Mouse (Mus musculus) MEL-GATA-1-ER (cell line): Measurements from ENCODE around the gene Pde6g.

Experiments
- DNase-seq: peaks from one replicate; pipeline ENCODE4 v3.0.0-alpha.2; 2012; ENCODE audit warnings: low read depth; ENCODE audit errors: extremely low read depth

Gene Pde6g

DNA sequence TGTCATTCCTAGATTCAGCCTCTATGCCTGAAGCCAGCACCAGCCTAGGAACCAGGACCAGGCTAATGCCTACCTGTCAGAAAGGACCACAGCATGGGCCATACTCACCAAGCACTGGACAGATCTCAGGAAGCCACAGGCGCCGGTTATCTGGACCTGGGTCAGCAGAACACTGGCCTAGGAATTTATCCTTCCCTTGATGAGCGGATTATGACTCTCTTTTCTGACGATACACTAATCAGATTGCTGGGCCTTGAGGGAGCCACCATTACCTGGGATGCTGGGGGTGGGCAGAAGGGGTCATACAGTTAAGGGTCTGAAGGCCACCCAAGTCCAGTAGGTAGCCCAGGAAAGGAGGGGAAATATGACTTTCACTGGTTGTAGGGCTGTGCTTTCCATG is at the start of gene Pde6g:
Gene Pde6g, minus strand, starts transcription at position 195 of the 400 bp plus-strand sequence.
- DNase-seq = no peak

DNA sequence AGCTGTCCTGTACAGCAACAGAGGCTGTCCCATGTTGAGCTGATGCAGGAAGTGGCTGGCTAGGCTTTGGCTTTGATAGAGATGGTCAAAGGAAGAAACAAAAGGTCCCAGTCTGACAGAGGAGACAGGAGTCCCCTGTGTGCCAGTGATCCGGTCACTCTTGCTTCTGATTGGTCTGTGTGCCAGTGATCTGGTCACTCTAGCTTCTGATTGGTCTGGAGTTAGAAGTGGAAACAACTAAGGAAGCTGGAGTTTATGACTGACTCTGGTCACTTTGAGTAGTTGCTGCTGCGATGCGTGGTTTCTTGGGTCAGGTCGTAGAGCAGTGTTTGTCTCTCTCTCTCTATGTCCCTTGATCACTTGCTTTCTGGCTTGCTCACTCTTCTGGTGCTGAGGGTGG is 48.4 kb upstream of the Pde6g start:
- no peak for DNase-seq

GRCm38 (mm10) chr11:120501018-120501417 is 47.7 kb upstream of the Pde6g start:
- DNase-seq = no peak

DNA sequence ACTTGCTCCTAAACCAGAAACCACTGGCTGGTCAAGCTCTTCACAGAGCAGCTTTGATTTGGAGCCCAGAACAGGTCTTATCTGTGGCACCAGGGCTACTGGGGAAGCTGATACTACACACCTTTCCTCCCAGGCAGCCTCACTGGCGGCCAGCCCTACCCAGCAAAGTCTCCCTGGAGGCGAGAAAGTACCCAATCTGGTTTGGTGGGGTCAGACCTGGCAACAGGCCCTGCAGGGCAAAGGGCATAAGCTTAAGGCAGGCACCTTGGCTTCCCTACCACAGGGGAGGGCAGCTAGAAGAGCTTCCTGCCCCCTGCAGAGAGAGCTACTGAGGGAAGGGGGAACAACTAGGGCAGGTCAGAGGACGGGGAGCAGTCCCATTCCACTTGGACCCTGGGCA is 47.1 kb upstream of the Pde6g start:
- DNase-seq = no peak

- no peak for DNase-seq
Observed at GRCm38 (mm10) chr11:120499894-120500293, 46.6 kb upstream of the Pde6g start.

DNA sequence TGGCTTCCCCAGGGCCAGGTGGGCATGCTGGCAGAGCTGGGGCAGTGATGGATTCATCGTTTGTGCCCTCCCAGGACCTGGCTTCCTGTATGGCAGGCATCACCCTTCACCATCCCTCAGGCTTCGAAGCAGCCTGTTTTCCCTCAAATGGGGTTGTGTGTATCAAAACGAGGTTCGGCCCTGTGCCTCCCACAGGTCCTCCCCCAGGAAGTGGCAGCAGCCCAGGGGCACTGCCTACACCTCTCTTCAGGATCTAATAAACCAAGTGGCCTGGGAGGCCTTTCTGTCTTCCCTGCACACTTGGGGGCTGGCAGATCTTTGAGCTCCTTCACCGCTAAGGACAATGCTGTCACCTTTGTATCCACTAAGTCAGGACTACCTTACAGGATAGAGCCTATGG is 45.6 kb upstream of the Pde6g start:
- no peak for DNase-seq

DNA sequence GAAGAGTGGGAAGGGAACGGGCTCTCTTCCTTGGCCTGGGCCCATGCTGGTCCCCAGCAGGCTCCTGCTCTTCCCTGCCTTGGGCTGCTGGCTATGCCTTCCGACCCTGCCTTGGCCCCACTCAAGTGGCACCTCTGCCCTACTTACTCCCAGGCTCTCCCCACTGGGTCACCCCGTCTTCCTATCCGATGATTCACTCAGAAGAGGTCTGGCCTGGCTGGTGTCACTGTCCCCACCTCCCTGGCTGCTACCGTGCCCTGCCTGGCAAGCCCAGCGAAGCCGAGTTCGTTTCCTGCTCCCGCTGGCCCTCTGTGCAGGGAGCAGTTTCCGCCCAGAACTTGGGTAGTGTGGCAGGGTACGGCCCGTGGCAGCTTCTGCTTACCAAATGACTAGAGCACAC is 44.9 kb upstream of the Pde6g start:
- no peak for DNase-seq

- no peak for DNase-seq
Observed at GRCm38 (mm10) chr11:120497436-120497835, 44.1 kb upstream of the Pde6g start.

GRCm38 (mm10) chr11:120493911-120494310 is 40.6 kb upstream of the Pde6g start:
- no peak for DNase-seq

- DNase-seq = no peak
Observed at GRCm38 (mm10) chr11:120493351-120493750, 40.1 kb upstream of the Pde6g start.

- no peak for DNase-seq
Observed at GRCm38 (mm10) chr11:120492878-120493203, 39.5 kb upstream of the Pde6g start.

DNA sequence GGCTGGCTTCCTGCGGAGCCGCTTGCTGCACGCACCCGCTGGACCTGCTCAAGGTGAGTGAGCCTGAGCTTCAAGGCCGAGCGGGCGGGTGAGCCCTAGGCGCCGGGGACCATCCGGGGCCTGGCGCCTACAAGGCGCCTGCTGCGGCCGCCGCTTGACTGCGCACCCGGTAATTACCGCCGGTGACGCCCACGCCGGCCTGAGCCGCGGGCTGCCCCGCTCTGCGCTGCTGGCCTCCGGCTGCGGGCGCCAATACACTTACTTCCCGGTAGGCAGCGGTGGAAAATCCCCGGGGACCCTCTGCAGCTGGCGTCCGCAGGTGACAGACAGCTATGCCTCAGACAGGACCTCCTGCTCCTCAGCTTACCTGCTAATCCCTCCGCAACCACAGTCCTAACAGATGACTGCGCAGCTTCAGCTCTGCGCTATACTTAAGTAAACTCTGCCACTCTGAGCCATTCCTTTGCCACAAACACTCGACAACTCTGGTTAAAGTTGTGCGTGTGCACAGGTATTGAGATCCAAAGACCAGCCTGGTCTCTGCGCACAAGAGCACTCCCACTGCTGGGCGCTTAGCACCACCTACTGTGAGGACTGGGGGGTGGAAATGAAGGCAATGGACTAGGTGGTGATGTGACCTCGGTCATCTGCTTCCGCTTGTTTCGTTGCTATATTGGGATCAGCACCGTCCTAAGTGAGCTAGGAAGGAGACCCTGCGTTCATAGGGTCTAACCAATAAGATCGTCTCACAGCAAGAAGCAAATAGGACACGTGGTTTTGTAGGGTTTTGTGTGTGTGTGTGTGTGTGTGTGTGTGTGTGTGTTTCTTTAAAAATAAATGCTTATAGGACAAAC is 39.0 kb upstream of the Pde6g start:
- peak; percentile 67 for DNase-seq

- peak; percentile 50 for DNase-seq
Observed at GRCm38 (mm10) chr11:120491317-120492023, 38.2 kb upstream of the Pde6g start, which contains the start of gene Slc25a10. TSS of gene Slc25a10 (plus strand) at chr11:120491840.

- DNase-seq = no peak
Observed at GRCm38 (mm10) chr11:120490291-120491046, 37.2 kb upstream of the Pde6g start.

DNA sequence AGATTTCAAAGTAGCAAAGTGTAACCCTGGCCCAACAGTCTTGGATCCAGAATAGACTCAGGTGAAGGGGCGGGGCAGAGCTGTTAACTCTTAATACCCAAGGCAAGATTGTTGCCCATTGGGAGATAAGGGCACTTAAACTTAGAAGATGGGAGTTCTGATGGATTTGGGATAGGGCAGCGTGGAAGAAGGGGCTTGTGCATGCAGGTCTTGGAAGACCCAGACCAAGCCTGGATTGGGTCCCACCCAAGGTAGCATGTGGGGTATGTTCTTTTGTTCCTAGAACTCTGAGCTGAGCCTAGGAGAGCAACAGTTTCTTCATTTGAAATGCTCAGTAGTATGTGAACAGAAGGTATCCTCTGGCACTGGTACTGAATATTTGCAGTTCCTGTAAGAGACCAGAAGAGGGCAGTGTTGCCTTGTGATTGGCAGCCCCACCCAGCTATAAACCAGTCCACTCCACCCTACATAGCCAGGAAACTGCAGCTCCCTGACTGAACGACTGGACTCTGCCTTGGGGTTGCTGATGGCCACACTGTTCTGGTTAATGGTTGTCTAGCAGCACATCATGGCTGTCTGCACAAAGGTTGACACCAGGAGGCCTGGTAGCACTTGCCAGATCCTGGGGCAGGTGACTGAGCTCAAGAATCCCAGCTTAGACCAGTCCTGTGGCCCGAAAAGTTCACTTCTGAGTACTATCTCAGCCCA is 35.9 kb upstream of the Pde6g start:
- peak; percentile 79 for DNase-seq

- no peak for DNase-seq
Observed at GRCm38 (mm10) chr11:120488516-120488915, 35.2 kb upstream of the Pde6g start.

DNA sequence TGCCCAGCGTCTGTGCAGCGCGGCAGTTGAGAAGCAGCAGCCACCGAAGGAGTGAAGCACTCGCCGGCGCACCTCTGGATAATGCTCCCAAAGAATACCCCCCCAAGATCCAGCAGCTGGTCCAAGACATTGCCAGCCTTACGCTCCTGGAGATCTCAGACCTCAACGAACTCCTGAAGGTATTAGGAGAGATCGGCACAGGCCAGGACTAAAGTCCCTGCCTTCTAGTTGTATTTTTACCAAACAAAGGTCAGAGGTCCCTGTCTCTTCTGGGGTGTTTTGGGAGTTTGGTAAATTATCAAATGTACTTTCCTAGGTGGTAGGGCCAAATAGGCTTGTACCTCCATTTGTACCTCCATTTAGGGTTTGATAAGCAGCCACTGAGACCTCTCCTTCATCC is 32.0 kb upstream of the Pde6g start:
- no peak for DNase-seq

DNA sequence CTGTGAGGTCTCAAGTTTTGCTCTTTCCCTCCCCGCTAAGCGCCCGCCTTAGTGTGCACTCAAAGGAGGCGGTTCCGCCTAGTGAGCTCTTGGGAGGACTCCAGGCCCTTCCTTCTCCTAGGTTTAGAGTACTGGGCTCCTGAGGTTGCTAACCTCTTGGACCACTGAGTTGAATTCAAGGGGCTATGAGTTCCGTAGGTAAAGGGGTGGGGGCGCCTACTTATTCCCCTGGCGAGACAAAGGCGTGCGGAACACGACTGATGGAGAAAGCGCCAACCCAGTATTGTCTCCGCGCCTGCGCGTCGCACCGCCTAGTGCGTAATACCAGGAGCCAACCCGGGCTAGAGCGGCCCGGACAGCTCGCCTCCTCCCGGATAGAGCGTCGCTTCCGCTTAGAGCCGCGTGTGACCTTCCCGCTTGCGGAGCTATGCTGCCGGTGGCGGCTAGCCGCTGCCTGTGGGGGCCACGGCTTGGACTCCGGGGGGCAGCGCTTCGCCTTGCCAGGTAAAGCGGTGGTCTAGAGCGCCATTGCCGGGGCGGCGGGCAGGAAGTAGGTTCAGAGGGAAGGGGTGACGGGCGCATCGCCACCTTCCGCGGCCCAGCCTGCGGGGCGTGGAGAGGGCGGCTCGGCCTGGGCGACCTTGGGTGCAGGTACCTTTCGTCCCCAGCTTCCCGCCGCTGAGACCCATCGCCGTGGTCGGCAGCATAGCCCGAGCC is 31.1 kb upstream of the Pde6g start, which contains the start of gene Mrpl12:
Gene Mrpl12, plus strand, starts transcription at position 349 of the 717 bp plus-strand sequence.
- DNase-seq = peak; percentile 83

DNA sequence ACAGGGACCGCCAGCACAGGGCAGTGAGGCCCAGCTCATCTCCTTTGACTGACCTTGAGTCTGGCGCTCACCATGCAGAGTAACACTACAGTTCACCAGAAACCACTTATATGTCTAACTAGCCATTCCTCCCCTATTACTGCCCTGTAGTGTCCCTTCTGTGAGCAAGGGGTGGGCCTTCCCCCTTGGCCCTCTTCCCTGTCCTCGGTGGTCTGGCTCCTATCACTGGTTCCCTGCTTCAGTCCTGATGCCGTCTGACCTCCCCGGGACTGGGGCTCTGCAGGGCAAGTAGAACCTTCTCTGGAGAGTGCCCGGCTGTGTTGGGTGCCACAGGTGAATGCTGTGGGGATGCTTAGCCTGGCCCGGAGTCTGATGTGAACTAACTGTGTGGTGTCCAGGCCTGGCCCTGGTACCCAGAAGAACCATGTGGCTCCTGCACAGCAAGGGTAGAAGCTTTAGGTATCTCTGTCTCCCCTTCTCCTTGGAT is 30.2 kb upstream of the Pde6g start:
- DNase-seq = no peak

DNA sequence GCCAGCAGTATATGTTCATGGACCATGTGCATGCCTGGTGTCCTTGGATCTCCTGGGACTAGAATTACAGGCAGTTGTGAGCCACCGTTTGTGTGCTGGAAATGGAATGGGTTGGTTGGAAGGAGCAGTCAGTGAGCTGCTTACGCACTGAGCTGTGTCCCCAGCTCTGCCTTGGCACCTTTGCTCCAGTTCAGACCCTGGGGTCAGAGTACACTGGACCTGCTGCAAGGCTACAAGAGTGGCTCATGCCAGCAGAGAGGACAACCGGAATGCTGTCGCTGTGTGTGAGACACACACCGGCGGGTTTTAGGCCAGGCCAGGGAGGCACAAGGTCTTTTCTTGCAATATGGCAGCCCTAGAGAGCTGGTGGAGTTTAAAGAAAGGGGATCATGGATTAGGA is 18.8 kb upstream of the Pde6g start:
- no peak for DNase-seq

DNA sequence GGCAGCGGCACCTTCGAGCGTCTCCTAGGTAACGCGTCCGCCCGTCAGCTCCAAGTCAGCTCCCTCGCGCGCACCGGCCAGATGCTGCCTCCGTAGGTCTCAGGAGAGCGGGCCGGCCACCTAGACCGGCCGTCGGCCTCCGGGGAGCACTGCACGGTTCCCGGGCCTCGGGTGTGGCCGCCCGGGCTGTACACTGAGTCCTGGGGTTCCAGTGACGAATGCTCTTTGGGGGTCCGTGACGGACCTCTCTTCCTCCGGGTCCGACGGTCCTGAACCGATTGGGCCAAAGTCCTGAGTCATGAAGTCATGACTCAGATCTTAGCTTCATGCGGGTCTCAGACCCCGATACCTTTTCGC is 14.4 kb upstream of the Pde6g start:
- DNase-seq = no peak
